Mouse (Mus musculus) layer of hippocampus, postnatal 10 days (tissue): ENCODE results near the gene Zfp455. TPM values are rescaled to one million over a fixed set of nuclear protein-coding genes. Genes with fewer than 3 reads are reported as not detected.
A peak's percentile ranks its signal among the peaks of the same experiment; 100 is the strongest.
"Not testable (repeated sequence)": the region's sequence is repeated elsewhere in the genome, so short reads cannot be mapped to it uniquely, and the experiment has no call there.

ENCODE experiments used
- DNase-seq, 2 experiments: peaks; one replicate each; pipeline ENCODE4 v3.0.0; 2021; ENCODE audit warnings: low spot score in 2 of 2
- long read RNA-seq: library from polyadenylated mRNA; stranded (forward); transcript quantifications from one replicate; pipeline ENCODE4 v2.0.0, GENCODE M21; 2023
- total RNA-seq, 2 experiments: library from RNA; stranded (reverse); gene quantifications; 2 replicates each; pipeline ENCODE4 v1.2.3; 2021

The Zfp455 gene
- total RNA-seq = 1 to 10 TPM; 2.6 to 2.8 TPM
- long read RNA-seq, partial matches to known transcripts = 0 of 1 reads
- long read RNA-seq, other reads (novel, unspliced or antisense) = 1 of 1 reads

DNA sequence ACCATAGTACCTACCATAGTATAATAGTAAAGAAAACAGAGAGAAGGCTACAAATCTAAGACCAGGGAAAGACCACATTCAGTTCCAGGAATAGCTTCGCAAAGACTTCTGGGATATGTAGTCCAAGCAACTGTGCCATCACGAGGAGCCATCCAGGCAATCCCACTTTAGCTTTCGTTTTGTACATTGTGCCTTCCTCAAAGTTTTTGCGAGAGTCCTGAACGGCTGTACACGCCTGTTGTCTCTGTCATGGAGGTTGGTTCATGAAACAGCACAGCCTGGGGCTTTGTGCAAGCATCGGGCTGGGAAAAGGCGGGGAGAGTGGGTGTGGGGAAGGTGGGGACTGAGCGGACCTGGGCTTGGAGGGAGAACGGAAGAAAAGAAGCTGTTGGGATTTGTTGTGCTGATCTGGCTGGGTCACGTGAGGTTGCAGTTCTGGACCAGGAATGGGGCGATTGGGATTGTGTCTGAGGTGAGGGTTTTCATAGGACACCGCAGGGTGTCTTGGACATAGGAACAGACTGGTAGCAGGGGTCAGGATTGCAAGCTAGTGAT is at the start of gene Zfp455:
TSS of gene Zfp455 (plus strand) at position 167 of the 555 bp plus-strand sequence.
- peak; percentile 53 to 62 for DNase-seq

DNA sequence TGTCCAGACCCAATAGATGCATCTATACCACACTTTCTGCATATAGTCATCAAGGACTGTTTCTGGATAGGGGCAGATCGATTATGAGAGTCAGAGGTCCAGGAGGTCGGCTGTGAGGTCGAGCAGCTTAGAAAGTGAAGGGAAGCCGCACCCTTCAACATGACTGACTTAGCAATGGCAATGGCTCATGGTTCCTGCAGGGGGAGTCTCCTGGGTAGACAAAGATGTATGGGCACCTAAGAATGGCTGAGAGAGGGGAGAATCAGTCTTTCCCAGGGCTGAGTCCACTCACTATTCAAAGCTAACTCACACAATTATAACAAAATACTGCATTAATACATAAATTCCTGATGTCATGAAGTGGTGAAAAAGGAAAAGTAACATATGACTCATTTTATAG is 28.2 kb upstream of the Zfp455 start:
- DNase-seq = not testable (repeated sequence)

DNA sequence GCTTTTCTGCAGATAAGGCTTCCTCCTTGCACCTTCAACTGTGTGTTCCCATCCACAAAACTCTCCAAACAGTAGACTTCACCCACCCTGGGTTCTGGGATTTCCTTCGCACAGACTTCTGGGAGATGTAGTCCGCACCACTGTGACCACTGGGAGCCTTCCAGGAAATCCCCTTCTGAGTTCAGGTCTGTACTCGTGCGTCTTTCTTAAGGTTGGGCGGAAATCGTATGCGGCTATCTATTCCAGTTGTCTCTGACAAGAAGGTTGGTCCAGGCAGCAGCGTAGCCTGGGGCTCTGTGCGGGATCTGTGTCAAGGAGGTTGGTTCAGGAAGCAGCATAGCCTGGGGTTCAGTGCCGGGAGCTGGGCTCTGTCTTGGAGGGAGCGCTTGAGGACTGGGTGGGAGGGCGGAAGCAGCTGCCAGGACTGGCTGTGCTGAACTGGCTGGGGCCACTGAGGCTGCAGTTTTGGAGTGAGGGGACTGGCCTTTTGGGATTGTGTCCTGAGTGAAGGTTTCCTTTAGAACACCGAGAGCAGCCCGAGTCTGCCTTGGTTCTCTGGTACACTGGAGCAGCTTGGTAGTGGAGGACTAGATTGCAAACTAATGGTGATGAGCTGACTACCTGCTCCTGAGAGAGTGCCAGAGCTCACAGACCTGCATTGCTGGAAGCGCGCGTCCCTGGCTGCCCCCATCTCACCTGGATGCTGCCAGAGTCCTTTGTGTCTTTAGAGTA is 21.1 kb upstream of the Zfp455 start, which contains the start of gene Rsl1:
TSS of gene Rsl1 (plus strand) at position 192 of the 732 bp plus-strand sequence.
- DNase-seq = peak; percentile 67 to 74

DNA sequence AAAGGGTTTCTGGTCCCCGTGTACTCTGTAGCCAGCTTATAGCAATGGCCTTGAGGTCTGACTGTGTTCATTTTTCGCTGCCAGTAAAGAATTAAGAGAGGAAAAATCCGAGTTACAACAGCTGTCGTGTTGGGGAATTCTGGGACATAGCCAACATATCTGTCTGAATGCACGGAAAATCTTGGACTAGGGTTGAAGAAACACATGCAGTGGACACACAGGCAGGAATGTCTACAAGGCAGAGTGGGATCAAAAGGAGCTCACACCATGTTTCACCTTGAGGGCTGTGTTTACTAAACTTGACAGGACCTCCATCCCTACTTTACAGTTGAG is 20.6 kb upstream of the Zfp455 start:
- DNase-seq = no peak

DNA sequence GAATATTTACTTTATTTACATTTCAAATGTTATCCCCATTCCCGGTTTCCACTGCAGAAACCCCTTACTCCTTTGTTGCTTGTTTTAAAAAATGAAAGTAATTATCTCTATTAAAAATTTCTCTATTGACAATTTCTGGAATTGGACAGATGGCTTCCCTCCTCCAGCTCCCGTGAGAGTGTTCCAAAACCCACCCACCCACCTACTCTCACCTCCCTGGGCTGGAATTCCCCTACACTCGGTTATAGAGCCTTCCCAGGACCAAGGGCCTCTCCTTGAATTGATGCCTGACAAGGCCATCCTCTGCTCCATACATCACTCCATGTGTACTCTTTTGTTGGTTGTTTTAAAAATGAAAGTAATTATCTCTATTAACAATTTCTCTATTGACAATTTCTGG is 7.3 kb downstream of the Zfp455 start:
- no peak for DNase-seq

DNA sequence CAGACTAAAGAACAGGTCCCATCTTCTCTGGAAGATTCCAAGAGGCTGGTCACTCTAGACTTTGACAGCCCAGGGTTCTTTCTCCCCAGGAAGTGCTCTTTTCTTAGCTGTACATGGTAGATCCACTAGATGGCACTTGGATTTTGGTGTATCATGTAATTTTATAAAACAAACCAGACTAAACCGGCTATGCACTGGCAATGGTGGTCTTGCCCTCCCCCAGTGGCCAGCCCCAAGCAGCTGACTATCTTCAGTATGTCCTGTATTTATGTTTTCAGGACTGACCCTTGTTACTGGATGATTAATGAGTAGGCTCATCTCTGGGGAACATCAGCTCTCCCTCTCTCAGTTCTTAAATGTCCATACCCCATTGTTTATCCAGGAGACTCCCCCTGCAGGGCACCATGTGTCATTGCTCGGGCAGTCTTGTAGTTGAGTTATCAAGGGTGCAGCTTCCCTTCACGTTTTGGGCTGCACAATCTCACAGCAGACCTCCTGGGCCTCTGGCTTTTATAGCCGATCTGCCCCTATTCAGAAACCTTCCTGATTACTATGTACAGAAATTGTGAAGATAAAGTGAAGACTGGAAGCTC is 19.8 kb downstream of the Zfp455 start:
- no peak for DNase-seq

Other genes starting within 250 kb of the Zfp455 start
- 1 to 10 TPM; 5.1 to 5.9 TPM for gene Zfp712, start 133.3 kb upstream of the Zfp455 start, total RNA-seq
- 1 to 10 TPM; 2.9 to 4.1 TPM for gene Zfp708, start 96.5 kb upstream of the Zfp455 start, total RNA-seq
- 1 to 10 TPM; 1.6 to 1.7 TPM for gene Gm28557, start 85.9 kb upstream of the Zfp455 start, total RNA-seq
- gene Rslcan18, start 78.2 kb upstream of the Zfp455 start, total RNA-seq = under 1 TPM; 0.25 to 0.30 TPM
- 10 to 100 TPM in 1 of 2 experiments, 1 to 10 TPM in 1; 7.5 to 10.2 TPM for gene Zfp759, start 72.8 kb upstream of the Zfp455 start, total RNA-seq
- gene Rsl1, start 21.3 kb upstream of the Zfp455 start, total RNA-seq = 1 to 10 TPM; 5.6 to 7.1 TPM
- 10 to 100 TPM; 18.3 to 21.5 TPM for gene Zfp458, start 84.0 kb downstream of the Zfp455 start, total RNA-seq
- 1 to 10 TPM; 5.3 TPM for gene Zfp457, start 112.0 kb downstream of the Zfp455 start, total RNA-seq
- 1 to 10 TPM; 2.6 to 3.2 TPM for gene Zfp595, start 138.1 kb downstream of the Zfp455 start, total RNA-seq
- 1 to 10 TPM; 1.1 to 1.2 TPM for gene Gm28044, start 166.0 kb downstream of the Zfp455 start, total RNA-seq
- gene Zfp953, start 166.1 kb downstream of the Zfp455 start, total RNA-seq = under 1 TPM; 0.66 to 0.91 TPM
- gene Gm28041, start 181.2 kb downstream of the Zfp455 start, total RNA-seq = not detected
- under 1 TPM; 0.75 to 0.78 TPM for gene Zfp456, start 181.3 kb downstream of the Zfp455 start, total RNA-seq
- gene Zfp429, start 205.3 kb downstream of the Zfp455 start, total RNA-seq = 1 to 10 TPM; 2.4 to 3.2 TPM
- 1 to 10 TPM; 2.0 to 2.3 TPM for gene Zfp459, start 226.9 kb downstream of the Zfp455 start, total RNA-seq